Mouse (Mus musculus): Measurements from ENCODE around the gene Edc3. TPM values are rescaled to one million over a fixed set of nuclear protein-coding genes. Genes with fewer than 3 reads are reported as not detected.

Edc3 gene
- polyA plus RNA-seq, 1 experiment from 2014 or later = 34.4 TPM

DNA sequence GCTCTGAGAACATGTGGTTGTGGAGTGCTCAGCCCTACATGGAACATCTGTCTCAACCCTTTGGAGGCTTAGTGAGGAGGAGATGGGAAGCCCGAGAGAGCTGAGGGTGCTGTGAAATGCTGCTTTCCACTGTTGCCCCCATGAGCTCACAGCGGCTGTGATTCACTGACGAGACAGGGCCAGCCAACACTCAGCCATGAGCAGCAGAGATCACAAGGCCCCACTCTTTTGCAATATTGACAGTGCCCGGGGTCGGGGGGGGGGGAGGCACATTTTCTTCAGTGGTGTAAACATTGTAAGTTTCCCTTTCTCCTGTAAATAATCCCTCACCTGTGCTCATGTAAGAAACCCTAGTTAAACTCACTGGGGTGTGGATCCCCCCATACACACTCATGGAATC, 36.8 kb upstream of the Edc3 start:
- H3K4me3 ChIP-seq (replicated peaks) = no peak overlapping the region
- 90% methylated on average over 5 of the region's 5 CpGs for whole genome bisulfite sequencing
- no peaks in the 10 kb centered on the region for H3K36me3 ChIP-seq
- H3K27ac ChIP-seq = no peak overlapping the region
- H3K4me2 ChIP-seq = no peak overlapping the region
- ATAC-seq (replicated peaks; ENCODE audit: low FRiP score) = no peak
- H3K4me1 ChIP-seq = no peaks in the 10 kb centered on the region; the same call in 1 of the 2 replicates
- H3K9ac ChIP-seq = no peak overlapping the region
- H3K9me3 ChIP-seq (replicated peaks) = no peaks in the 10 kb centered on the region
- no peaks in the 10 kb centered on the region for H3K27me3 ChIP-seq

DNA sequence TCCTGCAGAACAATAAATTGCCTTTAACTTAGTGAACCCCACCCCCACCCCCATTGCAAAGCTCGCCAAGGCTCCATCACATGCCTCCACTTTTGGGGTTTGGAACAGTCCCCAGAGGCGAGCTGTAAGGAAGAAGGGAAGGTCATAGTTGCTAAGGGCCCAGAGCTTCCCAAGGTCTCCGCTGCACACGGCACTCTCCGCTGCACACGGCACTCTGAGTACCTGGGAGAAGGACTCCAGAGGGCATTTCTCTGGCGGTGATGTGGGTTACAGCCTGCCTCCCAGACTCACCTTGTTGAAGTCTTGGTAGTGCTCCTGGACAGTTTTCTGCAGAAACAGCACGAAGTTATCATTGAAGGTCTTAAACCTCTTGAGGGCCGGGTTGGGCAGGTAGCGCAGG, 26.9 kb upstream of the Edc3 start:
- Histone ChIP-seq H3K27me3 (no peaks in the 10 kb centered on the region), H3K4me1 (no peaks in the 10 kb centered on the region), H3K4me2 (no peak overlapping the region), H3K4me3 (replicated peaks) (no peak overlapping the region), H3K36me3 (no peaks in the 10 kb centered on the region), H3K9me3 (replicated peaks) (no peaks in the 10 kb centered on the region), H3K27ac (no peak overlapping the region), H3K9ac (no peak overlapping the region)
- WGBS = 72% methylated on average over 10 of the region's 10 CpGs
- no peak for ATAC-seq (replicated peaks; ENCODE audit: low FRiP score)

DNA sequence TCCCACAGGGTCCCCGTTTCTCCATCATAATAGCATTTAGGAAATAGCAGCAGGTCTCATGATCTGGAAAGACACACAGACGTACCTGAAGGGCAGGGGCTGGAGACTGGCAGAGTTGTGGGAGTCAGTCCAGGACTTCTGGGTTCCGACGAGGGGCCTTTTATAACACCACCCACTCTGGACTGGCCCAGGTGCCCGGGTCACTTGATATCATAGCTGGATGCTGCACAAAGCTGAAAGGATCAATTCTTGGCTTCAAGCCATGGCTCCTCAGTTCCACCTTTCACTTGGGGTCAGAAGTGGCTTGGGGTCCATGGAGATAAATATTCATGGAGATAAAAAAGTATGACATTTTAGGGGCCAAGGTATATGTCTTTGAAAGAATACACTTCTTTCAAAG, 24.8 kb upstream of the Edc3 start, which contains the start of gene Cyp1a2:
Gene Cyp1a2, minus strand, starts transcription at position 184 of the 400 bp plus-strand sequence.
- 74% methylated on average over 5 of the region's 5 CpGs for WGBS
- Histone ChIP-seq H3K27ac (no peak within 1 kb of the TSS), H3K4me1 (no peaks in the 10 kb centered on the region), H3K4me2 (no peak within 1 kb of the TSS), H3K9ac (no peak within 1 kb of the TSS), H3K27me3 (no peaks in the 10 kb centered on the region), H3K4me3 (replicated peaks) (no peak within 1 kb of the TSS), H3K36me3 (no peaks in the 10 kb centered on the region), H3K9me3 (replicated peaks) (no peaks in the 10 kb centered on the region)
- ATAC-seq (replicated peaks; ENCODE audit: low FRiP score) = no peak

DNA sequence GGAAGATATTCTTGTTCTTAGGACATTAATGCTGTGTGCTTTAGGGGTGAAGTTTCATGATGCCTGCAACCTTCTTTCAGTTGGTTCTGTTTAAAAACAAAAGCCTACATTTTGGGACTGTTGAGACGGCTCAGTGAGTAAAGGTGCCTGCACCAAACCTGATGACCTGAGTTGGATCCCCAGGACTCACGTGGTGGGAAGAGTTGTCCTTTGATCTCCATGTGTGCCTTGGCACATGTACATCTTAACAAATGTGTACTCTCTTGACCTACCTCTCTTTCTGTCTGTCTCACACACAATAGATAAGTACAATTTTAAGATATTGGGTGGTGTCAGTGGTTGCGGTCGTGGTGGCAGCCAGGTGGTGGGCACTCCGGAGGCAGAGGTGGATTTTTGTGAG, 22.3 kb upstream of the Edc3 start:
- no peaks in the 10 kb centered on the region for H3K27me3 ChIP-seq
- no peaks in the 10 kb centered on the region for H3K36me3 ChIP-seq
- H3K27ac ChIP-seq = no peak overlapping the region
- no peak for ATAC-seq (replicated peaks; ENCODE audit: low FRiP score)
- WGBS = 90% methylated on average over 5 of the region's 5 CpGs
- no peaks in the 10 kb centered on the region for H3K9me3 ChIP-seq (replicated peaks)
- no peak overlapping the region for H3K4me3 ChIP-seq (replicated peaks)
- no peak overlapping the region for H3K9ac ChIP-seq
- no peaks in the 10 kb centered on the region for H3K4me1 ChIP-seq
- H3K4me2 ChIP-seq = no peak overlapping the region

DNA sequence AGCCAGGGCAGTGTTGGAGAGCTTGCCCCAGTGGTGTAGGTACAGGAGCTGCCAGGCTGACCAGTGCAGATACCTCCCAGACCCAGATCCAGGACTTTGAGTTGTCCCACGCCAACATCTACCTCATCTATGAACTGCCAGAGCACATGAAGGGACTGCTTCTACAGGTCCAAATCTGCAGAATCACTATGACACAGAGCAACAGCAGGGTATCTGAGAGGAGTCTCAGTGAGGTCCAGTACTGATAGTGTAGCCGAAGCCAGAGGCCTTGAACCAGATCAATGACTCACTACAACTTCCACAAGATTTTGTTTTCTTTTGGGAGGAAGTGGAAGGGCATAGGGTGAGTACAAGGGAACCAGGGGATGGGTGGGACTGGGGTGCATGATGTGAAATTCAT, 20.6 kb upstream of the Edc3 start, which contains the start of gene Cyp1a1:
Gene Cyp1a1, plus strand, starts transcription at position 178 of the 400 bp plus-strand sequence.
- WGBS = 87% methylated on average over 2 of the region's 2 CpGs
- Histone ChIP-seq H3K36me3 (no peaks in the 10 kb centered on the region), H3K9me3 (replicated peaks) (no peaks in the 10 kb centered on the region), H3K4me1 (no peaks in the 10 kb centered on the region), H3K27me3 (no peaks in the 10 kb centered on the region), H3K4me3 (replicated peaks) (no peak within 1 kb of the TSS), H3K9ac (no peak within 1 kb of the TSS), H3K4me2 (no peak within 1 kb of the TSS), H3K27ac (no peak within 1 kb of the TSS)
- ATAC-seq (replicated peaks; ENCODE audit: low FRiP score) = no peak

DNA sequence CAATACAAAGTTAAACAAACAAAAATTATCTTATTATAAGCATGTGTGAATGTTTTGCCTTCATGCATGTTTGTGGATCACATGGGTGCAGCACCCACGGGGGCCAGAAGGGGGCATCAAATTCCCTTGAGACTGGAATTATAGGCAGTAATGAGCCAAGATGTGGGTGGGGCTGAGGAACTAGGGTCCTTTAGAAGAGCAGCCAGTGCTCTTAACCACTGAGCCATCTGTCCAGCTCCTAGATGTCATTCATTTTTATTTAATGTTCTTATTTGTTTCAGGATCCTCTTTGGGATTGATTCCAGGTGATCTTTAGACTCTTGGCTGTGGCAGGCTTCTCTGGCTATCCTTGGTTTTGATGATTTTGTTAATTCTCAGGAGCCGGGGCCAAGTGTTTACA, 20.2 kb upstream of the Edc3 start:
- H3K36me3 ChIP-seq = no peaks in the 10 kb centered on the region
- H3K9ac ChIP-seq = no peak overlapping the region
- no peak overlapping the region for H3K27ac ChIP-seq
- no peaks in the 10 kb centered on the region for H3K9me3 ChIP-seq (replicated peaks)
- H3K4me2 ChIP-seq = no peak overlapping the region
- H3K27me3 ChIP-seq = no peaks in the 10 kb centered on the region
- H3K4me1 ChIP-seq = no peaks in the 10 kb centered on the region
- no peak for ATAC-seq (replicated peaks; ENCODE audit: low FRiP score)
- WGBS = 46% methylated on average over 2 of the region's 2 CpGs
- no peak overlapping the region for H3K4me3 ChIP-seq (replicated peaks)

DNA sequence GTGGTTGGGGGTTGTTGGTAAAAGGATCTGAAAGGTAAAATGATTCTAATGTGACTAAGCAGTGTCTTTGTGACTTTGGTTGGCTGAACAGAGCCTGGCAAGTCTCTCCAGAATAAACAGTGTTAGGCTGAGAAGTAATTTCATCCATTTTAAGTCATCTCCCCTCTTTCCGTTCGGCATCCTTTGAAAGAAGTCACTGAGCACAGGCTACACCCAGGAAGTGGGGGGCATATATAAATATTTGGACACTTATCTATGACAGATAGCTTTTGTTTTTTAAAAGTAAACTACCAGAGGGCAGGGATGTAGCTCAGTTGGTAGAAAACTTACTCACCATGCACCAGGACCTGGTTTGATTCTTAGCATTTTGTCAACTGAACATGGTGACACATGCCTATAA, 19.7 kb upstream of the Edc3 start:
- Histone ChIP-seq H3K9ac (no peak overlapping the region), H3K4me3 (replicated peaks) (no peak overlapping the region), H3K27ac (no peak overlapping the region), H3K4me1 (no peaks in the 10 kb centered on the region), H3K9me3 (replicated peaks) (no peaks in the 10 kb centered on the region), H3K27me3 (no peaks in the 10 kb centered on the region), H3K36me3 (no peaks in the 10 kb centered on the region), H3K4me2 (no peak overlapping the region)
- ATAC-seq (replicated peaks; ENCODE audit: low FRiP score) = no peak
- 45% methylated on average over 2 of the region's 2 CpGs for WGBS

DNA sequence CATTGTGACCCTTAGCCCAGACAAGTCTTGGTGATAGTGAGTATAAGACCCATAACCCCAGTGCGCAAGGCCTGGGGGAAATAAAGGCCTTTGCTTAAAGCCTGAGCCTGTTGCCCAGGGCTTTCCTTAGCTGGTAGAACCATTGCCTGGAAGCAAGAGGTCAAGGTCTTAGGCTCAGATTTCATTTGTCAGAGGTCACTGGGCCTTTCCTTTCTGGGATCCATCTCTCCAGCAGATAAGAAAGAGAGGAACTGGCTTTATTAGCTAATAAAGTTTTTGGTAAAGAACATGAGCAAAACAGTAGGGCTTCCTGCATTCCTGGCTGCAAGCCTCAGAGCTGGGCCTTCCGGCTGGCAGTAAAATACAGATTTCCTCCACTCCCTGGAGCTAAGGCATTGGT, 14.2 kb upstream of the Edc3 start:
- no peak overlapping the region for H3K9ac ChIP-seq
- no peak overlapping the region for H3K4me3 ChIP-seq (replicated peaks)
- no peaks in the 10 kb centered on the region for H3K36me3 ChIP-seq
- H3K4me2 ChIP-seq = no peak overlapping the region
- no peak for ATAC-seq (replicated peaks; ENCODE audit: low FRiP score)
- H3K27me3 ChIP-seq = peaks cover 36% of the 10 kb centered on the region
- WGBS = 81% methylated on average over 2 of the region's 2 CpGs
- H3K9me3 ChIP-seq (replicated peaks) = no peaks in the 10 kb centered on the region
- no peak overlapping the region for H3K27ac ChIP-seq
- H3K4me1 ChIP-seq = peaks cover 18% of the 10 kb centered on the region

DNA sequence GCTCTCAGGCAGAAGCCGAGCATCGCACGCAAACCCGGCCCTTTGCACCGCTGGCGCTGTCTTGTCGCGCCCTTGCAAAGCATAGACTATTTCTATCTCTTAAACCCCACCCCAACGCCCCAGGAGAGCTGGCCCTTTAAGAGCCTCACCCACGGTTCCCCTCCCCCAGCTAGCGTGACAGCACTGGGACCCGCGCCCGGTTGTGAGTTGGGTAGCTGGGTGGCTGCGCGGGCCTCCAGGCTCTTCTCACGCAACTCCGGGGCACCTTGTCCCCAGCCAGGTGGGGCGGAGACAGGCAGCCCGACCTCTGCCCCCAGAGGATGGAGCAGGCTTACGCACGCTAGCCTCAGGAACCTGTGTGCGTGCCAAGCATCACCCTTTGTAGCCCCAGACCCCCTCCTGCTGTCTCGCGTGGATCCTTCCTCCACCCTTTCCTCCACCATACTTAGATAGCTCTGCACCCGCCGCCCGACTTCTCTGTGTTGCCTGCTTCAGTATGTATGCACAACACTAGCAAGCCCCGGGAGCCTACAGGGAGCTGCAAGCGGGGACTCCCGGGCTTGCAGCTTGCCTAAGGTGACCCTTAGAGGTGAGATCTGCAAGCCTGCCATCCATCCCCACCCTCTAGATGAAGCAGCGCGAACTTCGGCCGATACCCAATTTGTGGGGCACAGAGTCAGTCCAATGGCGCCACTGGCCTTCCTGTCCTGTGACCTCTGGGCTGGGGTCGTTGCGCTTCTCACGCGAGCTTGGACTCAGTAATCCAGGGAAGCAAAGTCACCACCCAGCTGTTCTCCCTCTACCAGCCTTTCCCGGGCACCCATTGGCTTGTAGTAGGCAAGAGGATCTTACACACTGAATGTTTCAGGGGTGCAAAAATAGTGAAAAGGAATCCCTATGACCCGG, 11.7 kb upstream of the Edc3 start:
- ATAC-seq (replicated peaks; ENCODE audit: low FRiP score) = peak; percentile 40; the same call in 1 of the 2 replicates
- Histone ChIP-seq H3K9me3 (replicated peaks) (no peaks in the 10 kb centered on the region), H3K4me2 (peak overlapping the region; percentile 91), H3K4me1 (peaks cover 18% of the 10 kb centered on the region), H3K27me3 (peaks cover 38% of the 10 kb centered on the region), H3K27ac (no peak overlapping the region), H3K36me3 (no peaks in the 10 kb centered on the region), H3K9ac (peak overlapping the region; percentile 42), H3K4me3 (replicated peaks) (peak overlapping the region; percentile 48)
- under 1% methylated on average over 42 of the region's 42 CpGs for WGBS

DNA sequence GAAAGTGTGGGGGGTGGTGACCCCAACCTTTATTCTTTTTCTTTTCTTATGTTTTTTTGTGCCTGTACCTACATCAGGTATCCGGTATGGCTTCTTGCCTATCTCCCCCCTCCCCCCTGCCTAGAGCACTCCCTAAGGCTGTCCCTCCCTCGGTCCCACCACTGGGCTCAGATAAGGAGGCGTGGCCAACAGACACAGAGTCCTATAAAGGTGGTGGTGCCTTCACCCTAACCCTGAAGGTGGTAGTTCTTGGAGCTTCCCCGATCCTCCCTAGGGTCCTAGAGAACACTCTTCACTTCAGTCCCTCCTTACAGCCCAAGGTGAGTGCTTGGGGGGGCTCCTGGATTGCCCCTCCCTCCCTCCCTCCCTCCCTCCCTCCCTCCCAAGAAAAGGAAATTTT, 11.0 kb upstream of the Edc3 start:
- Histone ChIP-seq H3K36me3 (no peaks in the 10 kb centered on the region), H3K4me3 (replicated peaks) (no peak overlapping the region), H3K4me2 (no peak overlapping the region), H3K27me3 (peaks cover 38% of the 10 kb centered on the region), H3K9ac (no peak overlapping the region), H3K27ac (no peak overlapping the region), H3K4me1 (peaks cover 18% of the 10 kb centered on the region), H3K9me3 (replicated peaks) (no peaks in the 10 kb centered on the region)
- 17% methylated on average over 4 of the region's 4 CpGs for WGBS
- 0 out of 2 replicates have a peak, but pooled peaks have one; percentile 29 for ATAC-seq (replicated peaks; ENCODE audit: low FRiP score)

DNA sequence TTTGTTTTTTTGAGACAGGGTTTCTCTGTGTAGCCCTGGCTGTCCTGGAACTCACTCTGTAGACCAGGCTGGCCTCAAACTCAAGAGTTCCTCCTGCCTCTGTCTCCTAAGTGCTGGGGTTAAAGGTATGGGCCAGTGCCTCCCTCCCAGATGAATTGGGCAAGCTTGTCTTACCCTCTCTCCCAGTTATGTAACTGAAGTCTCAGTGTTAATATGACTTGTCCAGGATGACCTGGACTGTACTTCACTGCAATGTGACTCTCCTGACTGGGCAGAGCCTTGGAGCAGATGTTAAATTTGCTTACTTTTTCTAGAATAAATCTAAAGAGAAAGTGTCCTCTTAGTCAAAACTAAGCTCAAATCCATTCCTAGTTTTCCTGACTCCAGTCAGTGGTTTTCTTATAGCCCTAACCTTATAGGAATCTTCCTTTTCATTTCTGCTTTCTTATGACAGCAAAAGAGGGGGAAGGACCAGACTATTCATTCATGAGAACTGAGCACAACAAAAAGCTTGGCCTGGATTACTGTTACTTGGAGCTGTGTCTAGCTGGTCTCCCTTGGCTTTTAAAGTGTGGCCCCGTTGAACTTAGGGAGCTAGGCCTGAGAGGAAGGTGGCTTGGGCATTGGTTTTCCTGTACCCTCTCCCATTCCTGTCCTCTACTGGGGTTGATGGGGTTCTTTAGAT, 9.7 kb upstream of the Edc3 start:
- no peak overlapping the region for H3K4me2 ChIP-seq
- H3K9ac ChIP-seq = no peak overlapping the region
- peaks cover 38% of the 10 kb centered on the region for H3K27me3 ChIP-seq
- H3K9me3 ChIP-seq (replicated peaks) = no peaks in the 10 kb centered on the region
- no peak overlapping the region for H3K4me3 ChIP-seq (replicated peaks)
- no peak overlapping the region for H3K27ac ChIP-seq
- no peaks in the 10 kb centered on the region for H3K36me3 ChIP-seq
- peaks cover 18% of the 10 kb centered on the region for H3K4me1 ChIP-seq
- 80% methylated on average over 1 of the region's 1 CpGs for WGBS
- no peak for ATAC-seq (replicated peaks; ENCODE audit: low FRiP score)

DNA sequence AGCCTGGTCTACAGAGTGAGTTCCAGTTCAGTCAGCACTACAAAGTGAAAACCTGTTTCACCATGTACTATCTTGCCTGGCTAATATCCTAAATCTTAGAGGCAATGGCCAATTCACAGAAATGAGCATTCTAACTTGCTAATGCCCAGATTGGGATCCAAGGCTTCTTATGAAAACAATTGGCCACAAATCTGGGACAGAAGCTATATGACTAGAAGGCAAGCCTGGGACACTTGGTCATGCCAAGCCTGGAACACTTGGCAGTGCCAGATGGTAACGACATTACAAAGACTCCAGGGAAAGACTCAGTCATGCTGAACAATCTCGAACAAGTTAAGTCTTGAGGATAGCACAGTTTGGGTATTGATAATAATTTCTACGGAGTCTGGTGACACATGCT, 1.8 kb upstream of the Edc3 start:
- H3K27me3 ChIP-seq = no peaks in the 10 kb centered on the region
- H3K4me2 ChIP-seq = no peak overlapping the region
- H3K36me3 ChIP-seq = no peaks in the 10 kb centered on the region
- no peak overlapping the region for H3K27ac ChIP-seq
- no peak overlapping the region for H3K9ac ChIP-seq
- no peak for ATAC-seq (replicated peaks; ENCODE audit: low FRiP score)
- WGBS = 86% methylated on average over 3 of the region's 3 CpGs
- no peaks in the 10 kb centered on the region for H3K9me3 ChIP-seq (replicated peaks)
- no peak overlapping the region for H3K4me3 ChIP-seq (replicated peaks)
- peaks cover 15% of the 10 kb centered on the region for H3K4me1 ChIP-seq

Measured in kidney, embryonic 15.5 days (tissue).